Mouse (Mus musculus) megakaryocyte, embryonic 14.5 days (primary cell): Measurements from ENCODE around the gene Fam167b.

Source experiments
- FLI1 ChIP-seq: IDR thresholded peaks from 2 replicates; pipeline ENCODE4 v1.6.1; 2012; ENCODE audit warnings: low read length, inconsistent platforms, mixed read lengths
- GATA1 ChIP-seq: IDR thresholded peaks from 3 replicates; pipeline ENCODE4 v1.6.1; 2012; ENCODE audit warnings: mixed read lengths, low read length, inconsistent platforms, borderline replicate concordance

DNA sequence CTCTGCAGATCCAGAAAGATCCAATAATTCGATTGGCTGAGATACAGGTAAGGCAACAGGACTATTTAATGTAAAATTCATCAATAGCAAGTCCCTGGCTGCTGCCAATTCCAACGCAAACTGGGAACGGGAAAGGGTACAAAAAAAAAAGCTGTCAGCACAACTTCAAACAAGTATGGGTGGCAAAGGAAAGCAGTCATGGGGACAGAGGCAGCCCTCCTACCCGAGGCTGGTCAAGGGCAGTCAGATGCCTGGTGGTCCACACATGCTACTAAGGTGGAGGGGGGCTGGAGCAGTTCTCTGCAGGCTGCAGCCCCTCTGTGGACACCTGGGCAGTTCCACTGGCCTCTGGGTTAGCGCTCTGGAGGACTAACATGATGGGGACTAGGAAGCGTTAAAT, 47.7 kb upstream of the Fam167b start:
- no peak for TF ChIP-seq GATA1
- no peak for TF ChIP-seq FLI1
